Mouse (Mus musculus): Measurements from ENCODE around the gene Rab3ip. TPM values are rescaled to one million over a fixed set of nuclear protein-coding genes. Genes with fewer than 3 reads are reported as not detected.
A peak's percentile ranks its signal among the peaks of the same experiment; 100 is the strongest.

The Rab3ip gene
- polyA plus RNA-seq, 1 experiment from 2014 or later = 173 TPM

GRCm38 (mm10) chr10:116943025-116943424, 7.5 kb downstream of the Rab3ip start:
- no peak overlapping the region for H3K4me2 ChIP-seq (ENCODE audit: low read length)
- no peak overlapping the region for H3K9ac ChIP-seq (ENCODE audit: low read depth, low read length)
- no peaks in the 10 kb centered on the region for H3K27me3 ChIP-seq (ENCODE audit: insufficient read depth, low read length)
- no peak for DNase-seq (ENCODE audit: low spot score)
- no peak overlapping the region for H3K27ac ChIP-seq
- no peaks in the 10 kb centered on the region for H3K9me3 ChIP-seq (replicated peaks; ENCODE audit: low read length)
- WGBS = 91% methylated on average over 6 of the region's 6 CpGs
- peaks cover 3% of the 10 kb centered on the region for H3K4me1 ChIP-seq (replicated peaks; ENCODE audit: insufficient read depth, low read length)
- H3K4me3 ChIP-seq (replicated peaks; ENCODE audit: low read depth, low read length) = no peak overlapping the region
- H3K36me3 ChIP-seq (ENCODE audit: insufficient read depth, low read length) = peaks cover 18% of the 10 kb centered on the region
- TF ChIP-seq CTCF (IDR thresholded peaks at IDR 0.05; ENCODE audit: low read depth) = peak; percentile 48; the same call in 1 of the 2 replicates
- no peak for ATAC-seq (replicated peaks; ENCODE audit: low FRiP score, low read depth)

GRCm38 (mm10) chr10:116935028-116935427, 15.5 kb downstream of the Rab3ip start:
- Histone ChIP-seq H3K27me3 (ENCODE audit: insufficient read depth, low read length) (no peaks in the 10 kb centered on the region), H3K9ac (ENCODE audit: low read depth, low read length) (no peak overlapping the region), H3K27ac (no peak overlapping the region), H3K36me3 (ENCODE audit: insufficient read depth, low read length) (peaks cover 26% of the 10 kb centered on the region), H3K9me3 (replicated peaks; ENCODE audit: low read length) (no peaks in the 10 kb centered on the region), H3K4me3 (replicated peaks; ENCODE audit: low read depth, low read length) (no peak overlapping the region), H3K4me1 (replicated peaks; ENCODE audit: insufficient read depth, low read length) (no peaks in the 10 kb centered on the region), H3K4me2 (ENCODE audit: low read length) (no peak overlapping the region)
- WGBS = 63% methylated on average over 12 of the region's 12 CpGs
- ATAC-seq (replicated peaks; ENCODE audit: low FRiP score, low read depth) (no peak), DNase-seq (ENCODE audit: low spot score) (no peak)
- no peak for TF ChIP-seq CTCF (IDR thresholded peaks at IDR 0.05; ENCODE audit: low read depth)

GRCm38 (mm10) chr10:116933794-116934193, 16.8 kb downstream of the Rab3ip start:
- Histone ChIP-seq H3K27me3 (ENCODE audit: insufficient read depth, low read length) (no peaks in the 10 kb centered on the region), H3K4me3 (replicated peaks; ENCODE audit: low read depth, low read length) (no peak overlapping the region), H3K4me2 (ENCODE audit: low read length) (no peak overlapping the region), H3K36me3 (ENCODE audit: insufficient read depth, low read length) (peaks cover 22% of the 10 kb centered on the region), H3K9ac (ENCODE audit: low read depth, low read length) (no peak overlapping the region), H3K4me1 (replicated peaks; ENCODE audit: insufficient read depth, low read length) (no peaks in the 10 kb centered on the region), H3K9me3 (replicated peaks; ENCODE audit: low read length) (no peaks in the 10 kb centered on the region), H3K27ac (no peak overlapping the region)
- ATAC-seq (replicated peaks; ENCODE audit: low FRiP score, low read depth) = no peak
- 85% methylated on average over 7 of the region's 7 CpGs for WGBS
- peak; percentile 23; the same call in 1 of the 2 replicates for TF ChIP-seq CTCF (IDR thresholded peaks at IDR 0.05; ENCODE audit: low read depth)
- DNase-seq (ENCODE audit: low spot score) = no peak

- DNase-seq (ENCODE audit: low spot score) = no peak
- no peak overlapping the region for H3K27ac ChIP-seq
- H3K27me3 ChIP-seq (ENCODE audit: insufficient read depth, low read length) = no peaks in the 10 kb centered on the region
- TF ChIP-seq CTCF (IDR thresholded peaks at IDR 0.05; ENCODE audit: low read depth) = no peak
- no peaks in the 10 kb centered on the region for H3K9me3 ChIP-seq (replicated peaks; ENCODE audit: low read length)
- H3K4me3 ChIP-seq (replicated peaks; ENCODE audit: low read depth, low read length) = no peak overlapping the region
- no peaks in the 10 kb centered on the region for H3K4me1 ChIP-seq (replicated peaks; ENCODE audit: insufficient read depth, low read length)
- 85% methylated on average over 13 of the region's 13 CpGs for WGBS
- H3K9ac ChIP-seq (ENCODE audit: low read depth, low read length) = no peak overlapping the region
- no peak overlapping the region for H3K4me2 ChIP-seq (ENCODE audit: low read length)
- ATAC-seq (replicated peaks; ENCODE audit: low FRiP score, low read depth) = no peak
- H3K36me3 ChIP-seq (ENCODE audit: insufficient read depth, low read length) = peaks cover 17% of the 10 kb centered on the region
Measured at GRCm38 (mm10) chr10:116932418-116932817, 18.2 kb downstream of the Rab3ip start.

GRCm38 (mm10) chr10:116931497-116932179, 18.9 kb downstream of the Rab3ip start:
- no peak overlapping the region for H3K9ac ChIP-seq (ENCODE audit: low read depth, low read length)
- H3K27ac ChIP-seq = no peak overlapping the region
- ATAC-seq (replicated peaks; ENCODE audit: low FRiP score, low read depth) = no peak
- H3K36me3 ChIP-seq (ENCODE audit: insufficient read depth, low read length) = peaks cover 16% of the 10 kb centered on the region; the same call in 1 of the 2 replicates
- H3K9me3 ChIP-seq (replicated peaks; ENCODE audit: low read length) = no peaks in the 10 kb centered on the region
- no peak overlapping the region for H3K4me2 ChIP-seq (ENCODE audit: low read length)
- H3K4me3 ChIP-seq (replicated peaks; ENCODE audit: low read depth, low read length) = no peak overlapping the region
- TF ChIP-seq CTCF (IDR thresholded peaks at IDR 0.05; ENCODE audit: low read depth) = no peak
- WGBS = 75% methylated on average over 15 of the region's 15 CpGs
- no peak for DNase-seq (ENCODE audit: low spot score)
- no peaks in the 10 kb centered on the region for H3K4me1 ChIP-seq (replicated peaks; ENCODE audit: insufficient read depth, low read length)
- no peaks in the 10 kb centered on the region for H3K27me3 ChIP-seq (ENCODE audit: insufficient read depth, low read length)

GRCm38 (mm10) chr10:116930936-116931335, 19.6 kb downstream of the Rab3ip start:
- H3K36me3 ChIP-seq (ENCODE audit: insufficient read depth, low read length) = peaks cover 20% of the 10 kb centered on the region; the same call in 1 of the 2 replicates
- ATAC-seq (replicated peaks; ENCODE audit: low FRiP score, low read depth) = no peak
- H3K27ac ChIP-seq = no peak overlapping the region
- H3K4me1 ChIP-seq (replicated peaks; ENCODE audit: insufficient read depth, low read length) = no peaks in the 10 kb centered on the region
- 31% methylated on average over 6 of the region's 7 CpGs for WGBS
- H3K27me3 ChIP-seq (ENCODE audit: insufficient read depth, low read length) = no peaks in the 10 kb centered on the region
- TF ChIP-seq CTCF (IDR thresholded peaks at IDR 0.05; ENCODE audit: low read depth) = no peak
- DNase-seq (ENCODE audit: low spot score) = no peak
- no peaks in the 10 kb centered on the region for H3K9me3 ChIP-seq (replicated peaks; ENCODE audit: low read length)
- no peak overlapping the region for H3K9ac ChIP-seq (ENCODE audit: low read depth, low read length)
- H3K4me3 ChIP-seq (replicated peaks; ENCODE audit: low read depth, low read length) = no peak overlapping the region
- no peak overlapping the region for H3K4me2 ChIP-seq (ENCODE audit: low read length)

Measured in kidney, postnatal 0 days (tissue).